Mouse (Mus musculus) heart, embryonic 13.5 days (tissue): ENCODE measurements around the gene Hat1. TPM values are rescaled to one million over a fixed set of nuclear protein-coding genes. Genes with fewer than 3 reads are reported as not detected.

Experiments
- ATAC-seq: fragments of 200-750 bp; cut with Nextera tagmentation; 2 replicates; pipeline ENCODE4 v1.8.0; 2017; ENCODE audit warnings: moderate TSS enrichment; ENCODE audit not compliant: insufficient number of reproducible peaks, low FRiP score, low TSS enrichment; ENCODE audit errors: extremely low read depth
- H3K27ac ChIP-seq: fragments of 300-500 bp; sonication (generic); replicated peaks from 2 replicates; pipeline ENCODE4 v1.5.1; 2015; ENCODE audit warnings: moderate library complexity, mild to moderate bottlenecking, inconsistent platforms
- H3K27me3 ChIP-seq: fragments of 300-500 bp; sonication (generic); replicated peaks from 2 replicates; pipeline ENCODE4 v1.6.1; 2015; ENCODE audit warnings: mild to moderate bottlenecking, inconsistent platforms
- H3K36me3 ChIP-seq: fragments of 300-500 bp; sonication (generic); 2 replicates; pipeline ENCODE4 v1.6.1; 2015; ENCODE audit warnings: mild to moderate bottlenecking, inconsistent platforms
- H3K4me1 ChIP-seq: fragments of 300-500 bp; sonication (generic); 2 replicates; pipeline ENCODE4 v1.6.1; 2015; ENCODE audit warnings: inconsistent platforms
- H3K4me2 ChIP-seq: fragments of 300-500 bp; sonication (generic); 2 replicates; pipeline ENCODE4 v1.6.1; 2015; ENCODE audit warnings: inconsistent platforms, mild to moderate bottlenecking, moderate library complexity
- H3K4me3 ChIP-seq: fragments of 300-500 bp; sonication (generic); 2 replicates; pipeline ENCODE4 v1.5.1; 2015; ENCODE audit warnings: moderate library complexity, mild to moderate bottlenecking, inconsistent platforms
- H3K9ac ChIP-seq: fragments of 300-500 bp; sonication (generic); 2 replicates; pipeline ENCODE4 v1.6.1; 2015; ENCODE audit warnings: inconsistent platforms, mild to moderate bottlenecking, moderate library complexity
- H3K9me3 ChIP-seq: fragments of 300-500 bp; sonication (generic); 2 replicates; pipeline ENCODE4 v1.6.1; 2016; ENCODE audit warnings: inconsistent platforms
- WGBS: fragments of 180-500 bp; shearing (Covaris S2); methylation state at CpG from one replicate; pipeline ENCODE4 v1.1.7; 2015; ENCODE audit warnings: mixed read lengths; 5-methylcytosine and 5-hydroxymethylcytosine counted together
- polyA plus RNA-seq: library from polyadenylated mRNA; unstranded; fragments of >200 nt; fragmentation: Nextera tagmentation; extraction: Ambion mirVana; gene quantifications from 2 replicates; pipeline ENCODE4 v1.2.1, GENCODE M21; 2015

Hat1 gene
- polyA plus RNA-seq, 1 experiment from 2014 or later = 117 TPM

DNA sequence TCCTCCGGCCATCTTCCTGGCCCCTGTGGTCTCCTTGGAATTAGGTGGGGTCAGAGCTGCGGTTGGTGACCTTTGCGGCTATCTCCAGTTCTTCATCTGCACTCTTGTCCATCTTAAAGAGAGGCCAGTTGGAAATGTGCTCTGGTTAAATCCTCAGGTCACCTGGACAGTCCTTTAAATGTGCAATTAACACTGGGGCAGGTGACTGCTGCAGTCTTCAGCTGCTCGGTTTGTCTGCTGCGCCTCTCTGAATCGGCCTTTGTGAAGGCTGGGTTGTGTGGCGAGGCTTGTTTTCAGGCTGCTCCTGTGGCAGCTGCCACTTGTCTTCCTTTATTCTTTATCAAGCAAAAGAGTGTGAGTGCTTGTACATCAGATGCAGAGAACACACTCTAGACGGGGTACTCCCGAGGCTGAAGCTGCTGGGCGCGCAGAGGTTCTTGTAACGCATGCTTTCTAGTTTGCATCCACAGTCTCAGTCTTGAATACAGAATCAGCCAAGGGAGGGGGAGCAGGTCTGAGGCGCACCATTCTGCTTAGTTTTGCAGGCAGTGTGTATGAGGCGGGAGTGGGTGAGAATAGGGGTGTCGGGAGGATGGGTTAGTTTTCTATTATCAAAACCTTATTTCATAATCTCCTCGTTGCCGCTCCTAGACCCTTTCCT lies 56.9 kb downstream of the Hat1 start:
- H3K9me3 ChIP-seq = no peaks in the 10 kb centered on the region
- no peak for ATAC-seq
- H3K4me2 ChIP-seq = no peak overlapping the region
- H3K4me3 ChIP-seq = no peak overlapping the region
- no peak overlapping the region for H3K27ac ChIP-seq
- H3K9ac ChIP-seq = no peak overlapping the region
- H3K27me3 ChIP-seq = peaks cover 30% of the 10 kb centered on the region
- H3K4me1 ChIP-seq = no peaks in the 10 kb centered on the region; the same call in 1 of the 2 replicates
- peaks cover 14% of the 10 kb centered on the region for H3K36me3 ChIP-seq
- 48% methylated on average over 17 of the region's 17 CpGs for WGBS

GRCm38 (mm10) chr2:71449604-71450003 lies 60.8 kb downstream of the Hat1 start:
- no peak overlapping the region for H3K4me3 ChIP-seq
- no peak for ATAC-seq
- peaks cover 12% of the 10 kb centered on the region for H3K4me1 ChIP-seq
- H3K36me3 ChIP-seq = no peaks in the 10 kb centered on the region
- peaks cover 46% of the 10 kb centered on the region for H3K27me3 ChIP-seq
- H3K9ac ChIP-seq = no peak overlapping the region
- H3K9me3 ChIP-seq = no peaks in the 10 kb centered on the region
- WGBS = 8% methylated on average over 2 of the region's 2 CpGs
- no peak overlapping the region for H3K27ac ChIP-seq
- no peak overlapping the region for H3K4me2 ChIP-seq

GRCm38 (mm10) chr2:71451761-71452160 lies 63.0 kb downstream of the Hat1 start:
- WGBS = 55% methylated on average over 5 of the region's 5 CpGs
- no peak overlapping the region for H3K4me3 ChIP-seq
- ATAC-seq = no peak
- no peaks in the 10 kb centered on the region for H3K36me3 ChIP-seq
- H3K9me3 ChIP-seq = no peaks in the 10 kb centered on the region
- H3K27ac ChIP-seq = no peak overlapping the region
- peaks cover 37% of the 10 kb centered on the region for H3K27me3 ChIP-seq
- no peak overlapping the region for H3K9ac ChIP-seq
- H3K4me1 ChIP-seq = peaks cover 12% of the 10 kb centered on the region
- no peak overlapping the region for H3K4me2 ChIP-seq

GRCm38 (mm10) chr2:71453161-71453916 lies 64.6 kb downstream of the Hat1 start, which contains the start of gene Metap1d:
TSS of gene Metap1d (plus strand) at chr2:71453276.
- under 1% methylated on average over 61 of the region's 61 CpGs for WGBS
- ATAC-seq = peak; percentile 99
- peak within 1 kb of the TSS; percentile 90 for H3K4me2 ChIP-seq
- peak within 1 kb of the TSS; percentile 82 for H3K4me3 ChIP-seq
- no peaks in the 10 kb centered on the region for H3K9me3 ChIP-seq
- H3K36me3 ChIP-seq = no peaks in the 10 kb centered on the region
- H3K4me1 ChIP-seq = peaks cover 12% of the 10 kb centered on the region
- H3K27ac ChIP-seq = peak within 1 kb of the TSS; percentile 59
- H3K27me3 ChIP-seq = peaks cover 28% of the 10 kb centered on the region
- H3K9ac ChIP-seq = peak within 1 kb of the TSS; percentile 84

DNA sequence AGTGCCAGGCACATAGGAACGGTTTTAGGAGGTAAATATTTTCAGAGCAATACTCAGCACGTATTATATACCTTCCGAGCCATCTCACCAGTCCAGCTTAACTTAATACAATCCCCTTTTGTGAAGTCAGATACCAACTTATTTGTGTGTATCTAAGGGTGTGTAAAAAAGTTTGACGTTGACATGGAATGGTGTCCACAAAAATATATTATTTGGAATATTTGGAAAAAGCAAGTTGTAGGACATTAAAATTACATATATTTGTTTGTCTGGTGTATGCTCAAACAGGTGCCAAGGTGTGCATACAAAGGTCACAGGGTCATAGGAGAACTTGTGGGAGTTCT lies 65.1 kb downstream of the Hat1 start:
- Histone ChIP-seq H3K27me3 (peaks cover 24% of the 10 kb centered on the region), H3K27ac (peak overlapping the region; percentile 59; the same call in 1 of the 2 replicates), H3K36me3 (no peaks in the 10 kb centered on the region), H3K9ac (peak overlapping the region; percentile 84), H3K4me1 (peaks cover 12% of the 10 kb centered on the region), H3K4me2 (peak overlapping the region; percentile 90), H3K9me3 (no peaks in the 10 kb centered on the region), H3K4me3 (peak overlapping the region; percentile 82)
- WGBS = 38% methylated on average over 4 of the region's 4 CpGs
- ATAC-seq = no peak

DNA sequence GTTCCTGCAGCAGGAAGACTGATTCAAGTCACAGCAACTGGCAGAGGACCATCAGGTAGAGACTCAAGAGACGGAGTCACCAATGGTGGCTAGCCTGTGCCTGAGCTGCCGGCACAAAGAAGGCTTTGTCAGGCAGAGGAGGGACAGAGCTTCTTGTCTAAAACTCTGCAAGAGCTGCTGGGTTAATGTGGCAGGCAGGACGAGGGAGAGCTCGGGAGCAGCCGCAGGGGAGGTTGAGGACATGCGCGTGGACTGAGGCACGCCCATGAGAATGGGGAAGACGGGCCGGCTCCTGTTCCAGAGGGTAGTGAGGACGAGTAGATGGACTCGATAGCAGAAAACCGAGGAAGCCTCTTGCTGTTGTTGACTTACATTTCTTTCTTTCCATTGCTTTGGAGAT lies 69.9 kb downstream of the Hat1 start:
- no peak overlapping the region for H3K4me3 ChIP-seq
- no peaks in the 10 kb centered on the region for H3K27me3 ChIP-seq
- 64% methylated on average over 13 of the region's 13 CpGs for WGBS
- no peak overlapping the region for H3K4me2 ChIP-seq
- H3K36me3 ChIP-seq = no peaks in the 10 kb centered on the region
- H3K9me3 ChIP-seq = no peaks in the 10 kb centered on the region
- ATAC-seq = no peak
- H3K4me1 ChIP-seq = peaks cover 5% of the 10 kb centered on the region; the same call in 1 of the 2 replicates
- H3K27ac ChIP-seq = no peak overlapping the region
- no peak overlapping the region for H3K9ac ChIP-seq

- no peaks in the 10 kb centered on the region for H3K4me1 ChIP-seq
- no peak overlapping the region for H3K27ac ChIP-seq
- no peak overlapping the region for H3K4me2 ChIP-seq
- 83% methylated on average over 1 of the region's 1 CpGs for WGBS
- ATAC-seq = no peak
- H3K36me3 ChIP-seq = no peaks in the 10 kb centered on the region
- no peak overlapping the region for H3K9ac ChIP-seq
- no peaks in the 10 kb centered on the region for H3K27me3 ChIP-seq
- no peak overlapping the region for H3K4me3 ChIP-seq
- no peaks in the 10 kb centered on the region for H3K9me3 ChIP-seq
Measured at GRCm38 (mm10) chr2:71459659-71460058, 70.9 kb downstream of the Hat1 start.

GRCm38 (mm10) chr2:71461139-71461538 lies 72.4 kb downstream of the Hat1 start:
- no peak for ATAC-seq
- Histone ChIP-seq H3K4me3 (no peak overlapping the region), H3K9me3 (no peaks in the 10 kb centered on the region), H3K36me3 (no peaks in the 10 kb centered on the region), H3K4me2 (no peak overlapping the region), H3K27ac (no peak overlapping the region), H3K9ac (no peak overlapping the region), H3K27me3 (no peaks in the 10 kb centered on the region), H3K4me1 (no peaks in the 10 kb centered on the region)
- WGBS = 57% methylated on average over 6 of the region's 6 CpGs

DNA sequence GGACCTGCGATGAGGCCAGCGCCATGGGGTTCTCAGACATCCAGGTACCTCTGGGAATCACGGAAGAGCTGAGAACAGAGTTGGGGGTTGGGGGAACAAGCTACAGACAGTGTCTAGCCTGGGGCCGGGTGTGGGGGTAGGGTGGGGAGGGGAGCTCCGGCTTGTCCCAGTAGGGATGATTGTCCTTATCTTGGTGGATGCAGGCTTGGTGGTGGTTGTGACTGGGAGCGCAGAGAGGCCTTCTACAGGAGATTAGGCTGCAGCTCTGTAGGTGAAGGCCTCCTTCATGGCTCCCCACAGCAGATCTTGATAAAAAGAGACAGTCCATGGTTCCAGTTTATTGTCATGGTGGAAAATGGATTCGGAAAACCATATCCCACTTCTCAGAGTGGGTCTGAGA lies 72.8 kb downstream of the Hat1 start:
- WGBS = 34% methylated on average over 7 of the region's 7 CpGs
- Histone ChIP-seq H3K4me1 (no peaks in the 10 kb centered on the region), H3K27me3 (no peaks in the 10 kb centered on the region), H3K4me2 (no peak overlapping the region), H3K9me3 (no peaks in the 10 kb centered on the region), H3K27ac (no peak overlapping the region), H3K9ac (no peak overlapping the region), H3K36me3 (no peaks in the 10 kb centered on the region), H3K4me3 (no peak overlapping the region)
- peak; percentile 66 for ATAC-seq

DNA sequence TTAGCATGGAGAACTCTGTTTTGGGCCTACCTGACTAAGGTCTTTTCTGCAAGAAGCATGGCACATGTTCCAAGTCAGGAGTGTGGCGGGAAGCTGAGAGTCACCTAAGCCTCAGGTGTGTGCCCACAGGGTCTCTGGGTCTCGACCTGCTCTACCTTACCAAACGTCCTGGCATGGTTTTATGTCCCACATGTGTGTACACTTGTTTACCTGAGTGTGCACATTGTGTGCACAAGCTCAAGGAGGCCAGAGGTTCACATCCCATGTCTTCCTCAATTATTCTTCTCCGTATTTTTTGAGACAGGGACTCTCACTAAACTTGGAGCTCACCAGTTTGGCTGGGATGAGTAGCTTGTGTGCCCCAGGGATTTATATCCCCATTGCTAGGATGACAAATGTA lies 73.3 kb downstream of the Hat1 start:
- no peak overlapping the region for H3K9ac ChIP-seq
- 76% methylated on average over 4 of the region's 4 CpGs for WGBS
- H3K36me3 ChIP-seq = no peaks in the 10 kb centered on the region
- H3K27me3 ChIP-seq = no peaks in the 10 kb centered on the region
- H3K27ac ChIP-seq = no peak overlapping the region
- H3K4me1 ChIP-seq = no peaks in the 10 kb centered on the region
- no peak for ATAC-seq
- no peaks in the 10 kb centered on the region for H3K9me3 ChIP-seq
- H3K4me2 ChIP-seq = no peak overlapping the region
- H3K4me3 ChIP-seq = no peak overlapping the region

DNA sequence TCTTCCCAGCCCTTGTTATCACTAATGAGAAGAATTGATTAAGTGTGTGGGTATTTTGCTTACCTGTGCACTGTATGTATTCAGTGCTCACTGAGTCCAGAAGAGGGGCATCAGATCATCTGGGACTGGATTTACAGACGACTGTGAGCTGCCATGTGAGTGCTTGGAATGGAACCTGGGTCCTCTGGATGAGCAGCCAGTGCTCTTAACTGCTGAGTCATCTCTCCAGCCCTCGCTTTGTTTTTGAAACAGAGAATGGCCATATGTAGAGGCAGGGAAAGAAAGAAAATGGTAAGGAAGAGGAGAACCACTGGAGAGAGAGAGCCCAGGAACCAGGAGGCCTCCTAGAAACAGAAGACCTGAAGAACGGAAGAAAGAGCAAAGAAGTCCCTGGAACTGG lies 73.8 kb downstream of the Hat1 start:
- H3K9ac ChIP-seq = no peak overlapping the region
- no peak overlapping the region for H3K4me2 ChIP-seq
- H3K4me1 ChIP-seq = no peaks in the 10 kb centered on the region
- H3K27me3 ChIP-seq = no peaks in the 10 kb centered on the region
- no peak overlapping the region for H3K4me3 ChIP-seq
- no peaks in the 10 kb centered on the region for H3K36me3 ChIP-seq
- H3K9me3 ChIP-seq = no peaks in the 10 kb centered on the region
- WGBS = 64% methylated on average over 3 of the region's 3 CpGs
- ATAC-seq = no peak
- H3K27ac ChIP-seq = no peak overlapping the region

- Histone ChIP-seq H3K4me2 (no peak overlapping the region), H3K27ac (no peak overlapping the region), H3K4me1 (no peaks in the 10 kb centered on the region), H3K9ac (no peak overlapping the region; the same call in 1 of the 2 replicates), H3K4me3 (no peak overlapping the region), H3K9me3 (no peaks in the 10 kb centered on the region), H3K36me3 (no peaks in the 10 kb centered on the region), H3K27me3 (no peaks in the 10 kb centered on the region)
- 30% methylated on average over 6 of the region's 6 CpGs for WGBS
- no peak for ATAC-seq
Measured at GRCm38 (mm10) chr2:71466103-71466502, 77.3 kb downstream of the Hat1 start.
